Mouse (Mus musculus): Measurements from ENCODE around the gene Mylpf. TPM values are rescaled to one million over a fixed set of nuclear protein-coding genes. Genes with fewer than 3 reads are reported as not detected.

The Mylpf gene
- 22.1 TPM in 1 of 2 replicates, not detected in the other for total RNA-seq (2014; rRNA removed; ENCODE audit: low replicate concordance)
- polyA plus RNA-seq (2015; fragmentation: Nextera tagmentation; extraction: Ambion mirVana): 3.2 and 5.4 TPM in 2 replicates

DNA sequence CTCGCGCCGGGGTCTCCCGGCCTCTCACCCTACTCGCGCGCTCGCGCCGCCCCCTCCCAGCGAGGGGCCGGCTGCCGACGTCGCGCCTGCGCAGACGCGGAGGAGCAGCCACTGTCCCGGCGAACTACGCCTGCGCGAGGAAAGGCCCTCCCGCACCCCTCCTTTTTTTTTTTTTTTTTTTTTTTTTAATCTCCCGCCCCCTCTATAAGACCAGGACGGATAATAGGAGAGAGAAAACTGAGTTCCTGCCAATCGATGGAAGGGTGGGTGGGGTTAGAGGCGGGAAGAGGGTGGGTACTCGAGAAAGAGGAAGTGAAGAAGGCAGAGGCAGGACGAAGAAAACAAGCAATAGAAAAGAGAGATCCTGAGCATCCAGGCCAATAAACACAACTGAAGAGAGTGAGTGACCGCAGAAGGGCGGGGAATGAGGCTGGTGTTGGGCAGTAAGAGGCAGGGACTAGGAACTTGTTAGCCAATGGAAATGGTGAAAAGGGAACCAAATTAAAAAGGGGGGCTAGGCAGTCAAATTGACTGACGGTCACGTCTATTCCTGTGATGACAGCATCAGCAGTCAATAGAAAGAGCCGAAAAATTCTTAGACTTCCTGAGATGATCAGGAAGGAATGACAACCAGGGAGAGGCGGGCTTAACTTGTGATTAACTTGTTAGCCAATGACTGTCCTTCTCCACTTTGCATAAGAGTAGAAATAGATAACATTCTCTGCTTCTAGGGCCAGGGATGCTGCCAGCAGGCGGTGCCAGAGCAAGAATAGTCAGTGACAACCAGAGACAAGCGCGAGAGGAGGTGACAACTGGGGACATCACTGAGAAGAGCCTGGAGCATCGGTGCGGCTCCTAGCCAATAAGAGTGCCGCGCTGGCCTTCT is at the start of gene Mylpf:
TSS of gene Mylpf (plus strand) at position 338 of the 886 bp plus-strand sequence.
- peaks cover 13% of the 10 kb centered on the region for H3K4me1 ChIP-seq (ENCODE audit: control insufficient read depth, insufficient read depth)
- H3K27me3 ChIP-seq (ENCODE audit: control insufficient read depth, insufficient read depth, low read length): no peaks in the 10 kb centered on the region
- ATAC-seq (ENCODE audit: insufficient read depth, low read depth) (peak; percentile 92), DNase-seq (ENCODE audit: low spot score) (peak; percentile 100)
- WGBS: under 1% methylated on average over 43 of the region's 44 CpGs
- peak; percentile 61; the same call in 1 of the 2 replicates for TF ChIP-seq EP300 (IDR thresholded peaks at IDR 0.05; ENCODE audit: low read depth)
- TF ChIP-seq CTCF (IDR thresholded peaks at IDR 0.05; ENCODE audit: low read depth): peak; percentile 73
- no peaks in the 10 kb centered on the region for H3K9me3 ChIP-seq (replicated peaks; ENCODE audit: control insufficient read depth, low read length)
- H3K4me3 ChIP-seq (ENCODE audit: low read depth, low read length): peak within 1 kb of the TSS; percentile 70
- peak within 1 kb of the TSS; percentile 90 for H3K27ac ChIP-seq (ENCODE audit: low read depth)
- peak within 1 kb of the TSS; percentile 77 for H3K9ac ChIP-seq (replicated peaks; ENCODE audit: low read depth, low read length)
- peaks cover 3% of the 10 kb centered on the region for H3K36me3 ChIP-seq (replicated peaks; ENCODE audit: control insufficient read depth, insufficient read depth, low read length)
- peak within 1 kb of the TSS; percentile 91 for H3K4me2 ChIP-seq (ENCODE audit: low read depth, low read length)

DNA sequence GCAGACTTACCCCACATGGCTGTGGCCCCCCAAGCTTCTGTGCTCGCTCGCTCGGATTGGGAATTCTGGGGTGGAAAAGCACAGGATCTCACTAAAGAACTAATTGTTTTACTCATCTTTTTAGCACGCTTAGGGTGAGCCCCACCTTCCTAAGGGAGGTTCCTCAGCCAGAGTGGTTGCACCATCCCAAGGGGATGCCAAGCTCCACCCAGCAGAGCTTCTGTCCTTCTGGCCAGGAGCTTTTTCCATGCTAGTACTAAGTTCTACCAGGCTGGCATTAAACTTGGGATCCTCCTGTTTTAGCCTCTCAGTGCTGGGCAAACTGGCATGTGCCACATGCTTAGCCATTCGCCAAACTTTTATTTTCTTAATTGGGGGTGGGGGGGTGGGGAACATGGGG is 46.1 kb upstream of the Mylpf start:
- Histone ChIP-seq H3K36me3 (replicated peaks; ENCODE audit: control insufficient read depth, insufficient read depth, low read length) (no peaks in the 10 kb centered on the region), H3K27ac (ENCODE audit: low read depth) (no peak overlapping the region), H3K4me2 (ENCODE audit: low read depth, low read length) (no peak overlapping the region), H3K9me3 (replicated peaks; ENCODE audit: control insufficient read depth, low read length) (no peaks in the 10 kb centered on the region), H3K4me3 (ENCODE audit: low read depth, low read length) (no peak overlapping the region), H3K27me3 (ENCODE audit: control insufficient read depth, insufficient read depth, low read length) (no peaks in the 10 kb centered on the region), H3K9ac (replicated peaks; ENCODE audit: low read depth, low read length) (no peak overlapping the region), H3K4me1 (ENCODE audit: control insufficient read depth, insufficient read depth) (no peaks in the 10 kb centered on the region)
- ATAC-seq (ENCODE audit: insufficient read depth, low read depth) (no peak), DNase-seq (ENCODE audit: low spot score) (no peak)
- TF ChIP-seq CTCF (IDR thresholded peaks at IDR 0.05; ENCODE audit: low read depth) (no peak), EP300 (IDR thresholded peaks at IDR 0.05; ENCODE audit: low read depth) (no peak)
- 85% methylated on average over 5 of the region's 5 CpGs for WGBS

- H3K36me3 ChIP-seq (replicated peaks; ENCODE audit: control insufficient read depth, insufficient read depth, low read length): no peaks in the 10 kb centered on the region
- H3K27ac ChIP-seq (ENCODE audit: low read depth): no peak overlapping the region
- no peak for TF ChIP-seq EP300 (IDR thresholded peaks at IDR 0.05; ENCODE audit: low read depth)
- no peak for TF ChIP-seq CTCF (IDR thresholded peaks at IDR 0.05; ENCODE audit: low read depth)
- no peaks in the 10 kb centered on the region for H3K27me3 ChIP-seq (ENCODE audit: control insufficient read depth, insufficient read depth, low read length)
- ATAC-seq (ENCODE audit: insufficient read depth, low read depth) (no peak), DNase-seq (ENCODE audit: low spot score) (no peak)
- H3K4me2 ChIP-seq (ENCODE audit: low read depth, low read length): no peak overlapping the region
- H3K9ac ChIP-seq (replicated peaks; ENCODE audit: low read depth, low read length): no peak overlapping the region
- WGBS: 77% methylated on average over 4 of the region's 4 CpGs
- no peaks in the 10 kb centered on the region for H3K9me3 ChIP-seq (replicated peaks; ENCODE audit: control insufficient read depth, low read length)
- no peaks in the 10 kb centered on the region for H3K4me1 ChIP-seq (ENCODE audit: control insufficient read depth, insufficient read depth)
- no peak overlapping the region for H3K4me3 ChIP-seq (ENCODE audit: low read depth, low read length)
These were observed 44.7 kb upstream of the Mylpf start for GRCm38 (mm10) chr7:127164002-127164401.

DNA sequence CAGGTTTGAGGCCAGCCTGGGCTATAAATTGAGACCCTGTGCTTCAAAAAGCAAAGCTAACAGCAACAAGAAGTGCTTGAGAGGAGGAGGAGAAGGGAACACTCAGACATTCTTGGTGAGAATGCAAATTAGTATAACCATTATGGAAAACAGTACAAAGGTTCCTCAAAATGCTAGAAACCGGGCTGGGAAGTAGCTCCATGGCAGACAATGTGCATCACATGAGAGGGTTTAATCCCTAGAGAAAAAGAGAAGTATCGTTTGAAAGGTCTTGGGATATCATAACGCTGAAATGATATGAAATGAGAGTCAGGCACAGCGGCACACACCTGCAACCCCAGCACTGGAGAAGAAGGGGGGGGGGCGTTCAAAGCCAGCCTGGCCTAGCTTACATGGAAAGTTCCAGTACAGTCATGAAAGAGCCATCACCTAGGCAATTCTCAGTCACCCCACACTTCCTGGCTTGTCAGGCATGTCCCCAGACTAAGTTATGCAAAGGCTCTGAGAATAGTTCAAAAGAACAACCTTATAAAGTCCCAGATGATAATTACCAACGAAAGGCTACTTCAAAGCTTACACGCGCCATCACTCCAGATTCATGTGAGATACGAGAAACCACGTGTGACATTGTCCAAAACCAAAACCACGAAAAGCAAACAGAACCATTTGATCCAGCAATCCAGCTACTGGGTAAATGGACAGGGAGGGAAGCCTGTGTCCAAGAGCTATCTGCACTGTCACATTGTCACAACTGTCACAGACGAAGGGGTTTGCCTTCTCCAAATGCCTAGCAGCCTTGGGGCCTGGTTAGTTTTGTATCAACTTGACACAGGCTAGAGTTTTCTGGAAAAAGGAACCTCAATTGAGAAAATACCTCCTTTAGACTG is 42.8 kb upstream of the Mylpf start:
- Histone ChIP-seq H3K9me3 (replicated peaks; ENCODE audit: control insufficient read depth, low read length) (no peaks in the 10 kb centered on the region), H3K4me2 (ENCODE audit: low read depth, low read length) (no peak overlapping the region), H3K4me3 (ENCODE audit: low read depth, low read length) (no peak overlapping the region), H3K36me3 (replicated peaks; ENCODE audit: control insufficient read depth, insufficient read depth, low read length) (no peaks in the 10 kb centered on the region), H3K4me1 (ENCODE audit: control insufficient read depth, insufficient read depth) (no peaks in the 10 kb centered on the region), H3K9ac (replicated peaks; ENCODE audit: low read depth, low read length) (no peak overlapping the region), H3K27ac (ENCODE audit: low read depth) (no peak overlapping the region), H3K27me3 (ENCODE audit: control insufficient read depth, insufficient read depth, low read length) (no peaks in the 10 kb centered on the region)
- WGBS: 80% methylated on average over 12 of the region's 12 CpGs
- no peak for DNase-seq (ENCODE audit: low spot score)
- TF ChIP-seq EP300 (IDR thresholded peaks at IDR 0.05; ENCODE audit: low read depth): no peak
- no peak for TF ChIP-seq CTCF (IDR thresholded peaks at IDR 0.05; ENCODE audit: low read depth)
- ATAC-seq (ENCODE audit: insufficient read depth, low read depth): no peak

- Histone ChIP-seq H3K27me3 (ENCODE audit: control insufficient read depth, insufficient read depth, low read length) (no peaks in the 10 kb centered on the region), H3K36me3 (replicated peaks; ENCODE audit: control insufficient read depth, insufficient read depth, low read length) (no peaks in the 10 kb centered on the region), H3K9ac (replicated peaks; ENCODE audit: low read depth, low read length) (no peak overlapping the region), H3K9me3 (replicated peaks; ENCODE audit: control insufficient read depth, low read length) (no peaks in the 10 kb centered on the region), H3K27ac (ENCODE audit: low read depth) (no peak overlapping the region), H3K4me3 (ENCODE audit: low read depth, low read length) (no peak overlapping the region), H3K4me1 (ENCODE audit: control insufficient read depth, insufficient read depth) (no peaks in the 10 kb centered on the region), H3K4me2 (ENCODE audit: low read depth, low read length) (no peak overlapping the region)
- ATAC-seq (ENCODE audit: insufficient read depth, low read depth) (no peak), DNase-seq (ENCODE audit: low spot score) (no peak)
- 75% methylated on average over 5 of the region's 5 CpGs for WGBS
- TF ChIP-seq CTCF (IDR thresholded peaks at IDR 0.05; ENCODE audit: low read depth): no peak
- no peak for TF ChIP-seq EP300 (IDR thresholded peaks at IDR 0.05; ENCODE audit: low read depth)
These were observed 42.2 kb upstream of the Mylpf start for GRCm38 (mm10) chr7:127166501-127166900.

All from heart, postnatal 0 days (tissue).